Mouse (Mus musculus): Measurements from ENCODE around the gene Atrnl1. TPM values are rescaled to one million over a fixed set of nuclear protein-coding genes. Genes with fewer than 3 reads are reported as not detected.

Atrnl1 gene
- total RNA-seq, 2 experiments from 2014 or later = 25.3 to 33.2 TPM

DNA sequence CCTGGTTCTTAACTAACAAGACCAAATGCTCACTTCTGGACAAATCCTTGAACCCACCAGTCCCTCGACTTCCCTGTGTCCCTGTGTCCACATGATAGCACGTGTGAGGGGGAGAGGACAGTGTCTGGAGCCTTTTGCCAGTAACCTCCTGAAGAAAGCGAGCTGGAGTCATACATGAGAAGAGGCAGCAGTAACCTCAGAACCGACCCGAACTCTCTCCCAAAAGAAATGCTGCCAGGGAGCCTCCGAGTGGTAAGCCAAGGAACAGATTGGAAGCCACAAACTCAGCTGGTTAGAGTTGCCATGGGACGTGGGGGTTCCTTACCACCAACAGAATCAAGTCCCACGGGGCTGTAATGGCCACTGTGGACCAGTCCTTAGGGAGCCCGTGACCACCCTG lies 509.8 kb downstream of the Atrnl1 start:
- no peak for DNase-seq

DNA sequence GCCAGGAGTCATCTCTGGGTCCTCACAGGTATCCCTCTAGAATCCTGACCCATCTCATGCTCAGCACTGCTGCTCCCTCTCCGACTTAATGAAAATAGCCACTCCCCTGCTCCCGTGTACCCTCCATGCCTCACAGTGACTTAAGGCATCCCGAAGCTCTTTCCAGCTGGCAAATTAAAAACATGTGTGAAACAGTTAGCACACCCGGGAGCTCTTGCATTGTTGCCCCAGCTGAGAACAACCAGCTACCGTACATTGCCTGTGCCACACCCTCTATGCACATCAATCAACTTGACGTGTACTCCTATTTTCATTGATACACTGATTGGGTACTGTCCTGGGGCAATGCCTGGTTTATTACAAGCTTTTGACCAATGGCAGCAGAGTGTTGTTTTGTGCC lies 510.8 kb downstream of the Atrnl1 start:
- no peak for DNase-seq

DNA sequence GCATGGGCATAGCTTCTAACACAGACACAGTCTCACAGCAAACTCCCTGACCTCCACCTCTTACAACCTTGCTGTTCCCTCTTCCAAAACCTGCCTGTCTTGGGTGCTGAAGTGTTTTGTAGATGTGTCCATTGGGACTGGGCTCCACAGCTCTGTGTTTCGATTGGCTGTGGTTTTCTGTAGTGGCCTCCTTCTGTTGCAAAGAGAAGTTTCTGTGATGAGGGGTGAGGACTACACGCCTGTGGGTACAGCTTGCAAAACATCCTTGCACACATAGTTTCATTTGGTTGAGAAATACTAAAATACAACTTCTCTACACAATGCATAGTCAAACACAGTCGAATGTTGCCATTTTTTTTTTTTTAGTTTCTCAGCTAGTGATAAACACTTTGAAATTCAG lies 512.8 kb downstream of the Atrnl1 start:
- DNase-seq = no peak

DNA sequence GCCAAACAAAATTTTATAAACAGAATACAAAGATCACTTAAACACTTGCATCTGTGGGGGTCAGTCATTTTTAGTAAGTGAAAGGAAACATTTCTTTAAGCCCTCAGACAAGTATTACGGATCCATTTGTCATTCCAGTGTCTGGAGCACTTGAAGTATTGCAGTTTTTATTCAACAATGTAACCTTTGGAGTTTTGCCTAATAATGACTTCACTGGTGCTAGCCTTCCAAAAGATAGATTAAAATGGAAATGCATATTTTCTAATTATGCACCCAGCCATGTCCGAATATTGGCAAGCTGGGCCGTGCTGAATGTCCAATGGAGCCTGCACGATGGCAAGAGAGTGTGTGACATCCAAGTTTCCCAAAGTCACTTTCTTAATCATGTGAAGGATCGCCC lies 513.7 kb downstream of the Atrnl1 start:
- no peak for DNase-seq

DNA sequence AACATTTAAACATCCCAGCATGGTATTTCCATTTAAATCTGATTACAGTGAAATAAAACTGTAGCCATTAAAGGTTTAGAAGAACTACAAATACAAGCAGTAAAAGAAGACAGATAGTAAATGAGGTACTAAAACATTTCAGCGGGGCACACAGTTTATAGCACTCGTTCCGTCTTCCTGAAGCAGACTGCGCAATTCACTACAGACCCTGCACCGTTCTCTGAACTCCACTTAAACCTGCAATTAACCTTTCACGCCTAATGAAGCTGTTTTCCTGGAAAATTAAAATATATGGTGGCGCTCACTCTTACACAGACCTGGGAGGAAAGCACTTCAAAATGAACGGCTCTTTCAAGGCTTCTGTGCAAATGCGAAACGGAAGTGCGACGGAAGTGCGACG lies 514.2 kb downstream of the Atrnl1 start:
- DNase-seq = no peak

DNA sequence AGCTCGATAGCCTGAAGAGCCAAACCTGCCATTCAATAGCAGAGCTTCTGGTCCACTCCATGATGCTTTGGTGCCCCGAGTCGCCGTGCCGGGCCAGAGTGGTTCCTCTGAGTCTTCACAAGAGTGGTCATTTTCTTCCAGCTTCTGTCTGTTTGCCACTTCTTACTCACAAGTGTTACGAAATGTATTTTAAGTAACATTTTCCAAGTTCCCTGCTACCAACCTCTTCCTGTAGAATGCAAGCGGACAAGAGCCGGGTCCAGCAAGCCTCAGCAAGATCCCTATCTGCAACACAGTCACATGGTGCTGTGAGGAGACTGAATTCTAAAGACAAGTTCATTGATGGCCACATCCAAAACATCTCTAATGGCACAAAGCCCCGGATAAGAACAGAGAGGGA lies 521.1 kb downstream of the Atrnl1 start:
- DNase-seq = no peak

DNA sequence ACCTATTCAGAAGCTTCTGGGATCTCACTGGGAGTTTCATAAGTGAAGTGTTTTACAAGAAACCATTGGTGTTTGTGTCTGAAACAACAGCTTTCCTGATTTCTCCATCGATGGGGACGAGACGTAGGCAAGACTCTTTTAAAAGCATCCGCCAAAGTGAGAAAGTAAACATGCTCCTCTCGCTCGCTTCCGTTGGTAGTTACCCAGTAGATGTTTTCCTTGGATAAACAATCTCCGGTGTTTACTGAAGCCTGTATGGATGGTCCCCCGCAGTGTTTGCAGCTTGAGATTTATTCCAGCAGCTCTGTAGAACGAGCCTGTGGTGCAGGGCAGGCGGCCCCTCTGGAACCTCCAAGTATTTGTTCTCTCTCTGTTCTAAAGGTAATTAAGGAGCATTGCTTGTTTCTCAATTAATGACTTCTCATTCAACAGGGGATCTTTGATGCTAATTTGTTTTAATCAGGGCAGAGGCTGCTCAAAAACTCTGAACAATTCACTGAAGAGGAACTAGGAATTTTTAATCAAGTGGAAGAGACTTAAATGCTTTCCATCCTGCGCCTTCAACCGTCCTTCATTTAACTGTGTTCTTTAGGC lies 529.5 kb downstream of the Atrnl1 start:
- DNase-seq = no peak

DNA sequence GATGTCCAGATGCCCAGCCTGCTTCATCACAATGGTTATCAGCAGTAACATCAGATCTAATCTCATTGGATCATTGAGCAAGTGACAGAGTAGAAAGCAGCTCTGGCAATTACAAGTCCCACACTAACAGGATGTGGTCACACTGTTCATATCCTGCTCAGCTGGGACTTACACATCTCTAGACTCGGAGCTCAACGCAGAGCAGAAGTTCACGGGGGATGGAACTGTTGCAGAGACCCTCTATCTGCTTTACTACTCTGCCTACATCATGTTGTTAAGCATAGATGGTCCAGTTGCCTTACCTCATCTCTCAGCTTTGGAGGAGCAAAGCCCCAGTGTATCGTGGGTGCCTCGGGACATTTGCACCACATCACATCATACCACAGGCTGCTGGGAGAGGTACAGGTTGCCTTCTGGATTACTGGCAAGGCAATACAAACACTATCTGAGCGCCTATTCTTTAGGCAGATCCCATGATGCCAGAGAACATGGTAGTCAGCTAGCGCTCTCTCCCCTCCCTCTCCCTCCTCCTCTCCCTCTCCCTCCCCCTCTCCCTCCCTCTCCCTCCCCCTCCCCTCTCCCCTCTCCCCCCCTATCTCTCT lies 533.1 kb downstream of the Atrnl1 start:
- DNase-seq = no peak

DNA sequence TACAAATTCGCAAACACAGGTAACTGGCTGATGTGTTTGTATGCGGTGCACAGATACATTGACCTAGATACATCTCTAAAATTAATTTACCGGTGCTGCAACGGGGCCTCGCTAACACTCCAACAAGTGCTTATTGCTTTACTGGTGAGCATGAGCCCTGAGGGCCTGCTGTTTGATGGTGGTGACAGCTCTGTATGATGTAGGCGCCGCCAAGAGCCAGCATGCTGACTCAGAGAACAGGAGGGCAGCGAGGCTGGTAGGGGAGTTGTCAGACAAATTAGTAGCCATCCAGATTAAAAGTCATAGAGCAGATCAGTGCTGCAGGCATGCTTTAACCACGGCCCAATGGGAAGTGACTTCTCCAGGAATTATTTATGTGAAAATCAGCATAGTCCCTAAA lies 534.7 kb downstream of the Atrnl1 start:
- DNase-seq = no peak

DNA sequence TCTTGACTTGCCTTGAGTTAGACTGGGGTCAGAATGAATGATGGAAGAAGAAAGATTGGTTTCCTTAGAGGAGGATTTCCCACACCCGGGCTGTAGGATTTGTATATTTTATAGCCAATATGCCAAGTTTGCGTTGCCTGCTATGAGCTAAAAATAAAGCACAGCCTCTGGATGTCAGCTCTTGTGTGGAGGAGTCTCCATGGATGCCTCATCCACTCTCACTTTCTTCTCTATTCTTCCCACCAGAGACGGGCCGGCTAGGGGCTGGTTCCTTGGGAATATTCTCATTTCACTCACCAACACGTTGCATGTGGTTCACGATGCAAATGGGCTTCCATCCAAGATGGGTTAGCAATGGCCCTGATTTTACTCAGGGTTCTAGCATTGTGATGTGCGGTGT lies 540.4 kb downstream of the Atrnl1 start:
- no peak for DNase-seq

DNA sequence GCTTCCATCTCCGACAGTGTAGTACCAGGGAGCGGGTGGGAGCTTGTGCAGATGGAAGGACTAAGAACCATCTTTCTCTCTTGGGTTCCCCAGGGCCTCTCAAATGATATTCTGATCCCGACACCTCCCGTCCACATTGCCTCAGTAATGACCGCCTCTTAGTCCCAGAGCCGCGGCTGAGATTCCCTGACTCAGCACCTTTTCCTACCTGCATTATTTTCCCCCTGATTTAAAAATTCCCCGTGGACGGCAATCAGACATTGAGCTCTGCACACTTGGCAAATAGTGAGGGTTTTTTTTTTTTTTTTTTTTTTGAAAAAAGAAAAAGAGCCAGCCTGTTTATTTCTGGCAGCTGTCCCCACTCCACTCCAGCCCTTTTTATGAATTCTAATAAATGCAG lies 550.7 kb downstream of the Atrnl1 start:
- no peak for DNase-seq

DNA sequence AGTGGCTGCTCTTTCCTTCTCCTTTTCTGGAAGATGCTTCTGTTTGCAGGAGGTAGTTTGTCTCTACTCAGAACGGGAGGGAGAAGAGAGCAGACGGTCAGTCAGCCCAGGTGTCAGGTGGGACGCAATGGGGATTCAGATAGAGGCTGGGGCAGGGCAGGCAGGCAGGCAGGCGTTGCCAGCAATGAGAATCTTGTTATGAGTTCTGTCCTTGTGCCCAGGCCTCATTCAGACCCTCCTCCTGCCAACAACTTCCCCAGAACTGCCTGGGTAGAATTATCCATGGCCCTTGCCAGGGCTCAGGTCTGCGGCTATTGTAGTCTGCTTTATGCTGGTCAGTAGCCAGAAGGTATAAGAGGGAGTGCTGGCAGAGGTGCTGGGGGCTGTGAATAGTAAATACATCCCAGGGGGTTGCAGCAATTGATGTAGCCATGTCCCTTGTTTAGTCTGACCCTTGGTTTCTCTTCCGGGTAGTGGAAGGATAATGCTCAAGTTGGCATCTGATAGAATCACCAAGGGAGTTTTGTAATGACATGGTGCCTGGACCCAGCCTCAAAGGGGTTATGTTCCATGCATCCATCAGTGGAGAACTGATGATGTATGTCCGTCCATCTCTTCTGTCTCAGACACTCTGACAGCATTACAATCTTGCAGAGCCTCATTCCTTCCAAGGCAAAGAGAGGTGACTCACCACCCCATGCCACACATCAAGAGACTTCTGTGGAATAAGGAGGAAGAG lies 554.2 kb downstream of the Atrnl1 start:
- no peak for DNase-seq

DNA sequence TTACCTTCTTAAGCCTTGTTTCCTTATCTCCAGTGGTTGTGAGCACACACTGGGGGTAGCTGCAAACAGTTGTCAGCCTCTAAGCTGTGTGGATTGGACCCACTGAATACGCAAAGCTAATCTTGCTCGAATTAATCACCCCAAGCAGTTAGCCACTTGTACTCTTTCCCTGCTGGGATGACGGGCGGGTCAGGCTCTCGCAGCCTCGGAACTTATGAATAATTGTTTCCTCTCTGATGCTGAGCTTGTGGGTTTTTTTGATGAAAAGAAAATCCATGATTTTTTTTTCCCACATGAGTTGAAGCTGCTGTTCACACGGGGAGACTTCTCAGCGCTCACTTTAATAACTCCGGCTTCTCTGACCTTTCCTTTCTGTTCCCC lies 554.8 kb downstream of the Atrnl1 start:
- DNase-seq = no peak

DNA sequence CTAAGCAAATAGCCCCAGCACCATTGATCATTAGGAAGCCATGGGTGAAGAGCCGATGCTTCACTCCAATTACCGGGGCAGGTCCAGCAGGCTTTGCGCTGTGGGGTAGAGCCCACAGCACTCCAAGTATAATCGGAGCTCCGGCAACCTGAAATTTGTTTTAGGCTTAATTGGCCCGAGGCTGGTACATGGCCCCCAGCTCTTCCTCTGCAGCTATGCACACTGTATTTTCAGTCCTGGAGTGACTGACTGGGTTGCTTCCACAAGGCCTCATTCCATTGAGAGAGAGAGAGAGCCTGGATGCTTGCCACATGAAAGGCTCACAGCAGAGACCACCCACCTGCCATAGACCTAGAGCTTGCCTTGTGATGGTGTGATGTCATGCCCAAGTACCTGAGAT lies 555.3 kb downstream of the Atrnl1 start:
- DNase-seq = no peak

DNA sequence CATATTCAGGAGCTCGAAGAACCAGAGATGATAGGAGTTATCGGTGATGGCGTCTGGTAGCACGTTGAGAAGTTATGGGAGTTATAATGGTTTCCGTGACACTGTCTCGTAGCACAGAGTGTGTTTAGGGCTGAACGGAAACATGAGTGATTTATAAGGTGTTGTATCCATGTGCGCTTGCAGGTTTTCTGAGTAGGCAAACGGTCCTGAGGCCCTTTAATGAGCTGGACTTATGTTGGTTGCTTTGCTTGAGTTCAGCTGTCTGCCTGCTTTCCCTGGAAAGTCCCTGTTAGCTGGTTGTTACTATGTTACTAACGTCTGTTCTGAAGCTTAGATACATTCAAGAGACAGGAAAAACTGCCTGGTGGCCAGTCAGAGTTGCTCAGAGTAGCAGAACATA lies 567.6 kb downstream of the Atrnl1 start:
- no peak for DNase-seq

DNA sequence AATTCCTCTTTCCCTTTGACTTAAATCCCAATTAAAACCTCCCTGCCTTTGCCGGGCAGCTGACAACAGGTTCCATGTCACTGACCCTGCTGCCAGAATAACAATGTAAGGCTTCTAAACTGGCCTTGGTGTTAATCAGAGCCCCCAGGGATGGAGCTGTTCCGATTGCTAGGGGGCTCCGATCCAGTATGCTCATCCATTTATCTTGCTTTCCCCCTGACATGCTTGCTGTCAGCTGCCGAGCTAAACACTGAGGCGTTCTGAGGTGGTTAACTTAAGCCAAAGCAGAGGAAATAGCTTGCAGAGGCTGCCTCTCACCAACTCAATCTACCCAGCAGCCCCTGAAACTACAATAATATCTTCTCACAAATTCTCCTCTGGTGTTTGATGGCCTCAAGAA lies 569.9 kb downstream of the Atrnl1 start:
- DNase-seq = no peak

Small RNA genes lying within 50 kb of the gene (microRNA-seq; reads per million reads assigned to microRNA genes)
- gene Mir5623 = not detected

Other genes starting within 250 kb of the Atrnl1 start
- gene Trub1, start 158.1 kb upstream of the Atrnl1 start, total RNA-seq (2021) = 10 to 100 TPM; 16.3 to 18.1 TPM

Data from adrenal gland, postnatal 10 days (tissue).